Comparison of ENCODE assay signal across 11 mouse cellular contexts in genomic region chr4:28998462-28999286, GRCm38 (mm10).
"Had no signal": no experiment of that assay in that cellular context is flagged by ENCODE, and none has a peak within 500 bp of the region (broad histone marks: within the 10 kb centered on the region; RNA-seq: fewer than 3 reads in every experiment).

No protein-coding gene starts in this region.

- H3K9ac ChIP-seq: limb, embryonic 13.5 days; liver, embryonic 14.5 days; midbrain, embryonic 13.5 days had no signal

- H3K27me3 ChIP-seq: limb, embryonic 13.5 days; midbrain, embryonic 13.5 days had no signal

- H3K27ac ChIP-seq: limb, embryonic 13.5 days; liver, embryonic 14.5 days; midbrain, embryonic 13.5 days had no signal

- H3K4me3 ChIP-seq: limb, embryonic 13.5 days; midbrain, embryonic 13.5 days had no signal

- DNase-seq: kidney, adult 2 months; kidney, postnatal 25 days; layer of hippocampus, adult 9-11 months; layer of hippocampus, postnatal 36 days; left cerebral cortex, postnatal 4 days; lung, adult 2 months; thymus, adult 2 months; thymus, postnatal 25 days had no signal

- ATAC-seq: midbrain, embryonic 13.5 days had no signal

- H3K4me2 ChIP-seq: limb, embryonic 13.5 days; midbrain, embryonic 13.5 days had no signal

- H3K36me3 ChIP-seq: limb, embryonic 13.5 days; midbrain, embryonic 13.5 days had no signal

- H3K4me1 ChIP-seq: limb, embryonic 13.5 days; midbrain, embryonic 13.5 days had no signal

- H3K9me3 ChIP-seq: limb, embryonic 13.5 days; midbrain, embryonic 13.5 days had no signal
